Mouse (Mus musculus): ENCODE data around the gene Itprid2.

Gene Itprid2

DNA sequence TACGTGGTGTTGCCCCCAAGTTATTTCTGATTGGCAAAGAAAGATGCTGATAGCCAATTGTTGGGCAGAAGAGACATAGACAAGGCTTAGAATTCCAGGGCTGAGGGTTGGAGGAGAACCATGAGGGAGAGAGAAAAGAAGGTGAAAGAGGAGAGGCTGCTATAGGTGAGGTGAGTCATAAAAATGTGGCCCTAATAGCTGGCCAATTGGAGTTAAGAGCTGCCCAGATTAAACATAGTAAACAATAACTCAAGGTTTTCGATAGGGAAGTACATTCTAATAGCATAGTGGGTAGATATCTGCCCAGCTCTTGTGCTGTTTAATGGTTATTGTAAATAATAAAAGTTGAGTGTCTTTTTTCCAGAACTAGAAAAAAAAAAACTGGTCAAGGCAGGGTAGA lies 69.6 kb downstream of the Itprid2 start:
- in situ Hi-C loops (cut with MboI, MseI): no loop called here

- in situ Hi-C loops (cut with MboI, MseI): no loop called here
Observed at GRCm38 (mm10) chr2:79707575-79707974, 72.4 kb downstream of the Itprid2 start, which contains the start of gene Ppp1r1c. TSS of gene Ppp1r1c (plus strand) at chr2:79707780.

DNA sequence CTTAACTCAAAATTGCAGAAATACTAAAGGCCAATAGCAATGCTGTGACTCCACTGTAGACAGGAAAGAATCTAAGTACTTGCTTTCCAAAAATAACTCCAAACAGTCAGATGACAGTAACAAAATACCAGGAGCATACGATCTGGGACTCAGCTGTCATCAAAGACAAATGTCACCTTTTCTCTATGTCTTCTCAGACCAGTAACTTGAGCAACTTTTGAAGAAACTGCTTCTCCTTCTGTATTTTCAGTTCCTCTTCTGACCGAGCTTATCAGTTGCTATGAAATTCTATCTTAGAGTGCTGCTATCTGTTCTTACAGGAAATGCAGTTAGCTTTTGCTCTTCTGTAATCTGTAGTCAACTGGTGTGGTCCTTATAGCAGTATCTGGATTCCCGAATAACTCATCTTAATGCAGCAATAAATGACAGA lies 78.5 kb downstream of the Itprid2 start:
- in situ Hi-C loops (cut with MboI, MseI): no loop called here

GRCm38 (mm10) chr2:79714745-79715144 lies 79.6 kb downstream of the Itprid2 start:
- in situ Hi-C loops (cut with MboI, MseI): no loop called here

GRCm38 (mm10) chr2:79715925-79716324 lies 80.8 kb downstream of the Itprid2 start:
- in situ Hi-C loops (cut with MboI, MseI): no loop called here

DNA sequence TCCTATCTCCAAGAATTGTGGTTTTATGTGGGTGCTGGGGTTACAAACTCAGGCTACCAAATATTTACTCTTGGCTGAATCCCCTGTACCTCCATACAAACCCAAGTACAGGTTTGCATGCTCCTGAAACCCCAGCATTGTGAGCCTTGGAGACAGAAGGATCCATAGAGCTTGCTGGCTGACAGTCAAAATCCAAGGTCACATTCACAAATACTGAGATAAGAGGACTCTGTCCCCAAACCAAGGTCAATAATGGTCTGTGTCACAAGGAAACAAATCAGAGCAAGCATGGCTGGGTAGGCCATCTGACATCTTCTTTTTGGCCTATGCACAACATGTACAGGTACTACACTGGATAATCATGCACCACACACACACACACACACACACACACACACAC lies 82.7 kb downstream of the Itprid2 start:
- in situ Hi-C loops (cut with MboI, MseI): no loop called here

DNA sequence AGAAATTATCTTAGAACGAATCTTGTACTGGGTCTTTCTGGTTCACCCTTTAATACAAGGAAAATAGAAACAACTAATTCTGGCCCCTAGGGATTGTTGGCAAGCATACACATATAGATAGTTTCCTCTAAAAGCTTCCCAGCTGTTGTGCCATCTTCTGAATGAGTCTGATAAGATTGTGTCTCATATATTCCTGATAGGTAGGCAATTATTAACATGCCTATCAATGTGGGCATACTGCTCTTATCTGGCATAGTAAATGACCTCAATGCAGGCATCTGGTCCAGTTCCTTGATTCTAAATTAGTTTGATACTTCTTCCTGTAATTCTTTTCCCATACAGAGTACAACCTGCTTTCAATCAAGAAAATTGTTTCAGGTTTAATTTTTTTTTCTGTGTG lies 87.3 kb downstream of the Itprid2 start:
- in situ Hi-C loops (cut with MboI, MseI): no loop called here
